ENCODE assay signal across 8 mouse cellular contexts in genomic region chr7:80268897-80269750, GRCm38 (mm10). TPM values are rescaled to one million over a fixed set of nuclear protein-coding genes. Genes with fewer than 3 reads are reported as not detected.
A peak's percentile ranks its signal among the peaks of the same experiment; 100 is the strongest.
DNase-seq lines count a peak whose midpoint lies in the region; ATAC-seq lines count a peak whose summit lies in the region.

Vps33b (plus strand) TSS chr7:80269649.

- DNase-seq in R1 (ENCODE audit: low read depth, low spot score) = peak; percentile 98
- DNase-seq in cerebellum, postnatal 25 days = peak; percentile 98 to 99
- DNase-seq in frontal cortex, postnatal 36 days (ENCODE audit: low spot score in 2 of 2) = peak; percentile 94 to 95
- peak; percentile 90 for DNase-seq in left cerebral cortex, adult 11 months (ENCODE audit: low spot score)
- peak; percentile 97 for DNase-seq in lung, postnatal 4 days
- DNase-seq in retina, postnatal 7 days (ENCODE audit: low read depth, low spot score) = peak; percentile 95
- DNase-seq in urinary bladder, adult 2 months (ENCODE audit: low spot score) = peak; percentile 90

- H3K27me3 ChIP-seq in hindbrain, embryonic 15.5 days = no peaks in the 10 kb centered on the region

- H3K4me2 ChIP-seq in hindbrain, embryonic 15.5 days = peak within 1 kb of the TSS; percentile 79

- H3K36me3 ChIP-seq in hindbrain, embryonic 15.5 days = peaks cover 47% of the 10 kb centered on the region

- no peaks in the 10 kb centered on the region for H3K9me3 ChIP-seq in hindbrain, embryonic 15.5 days

- peaks cover 24% of the 10 kb centered on the region for H3K4me1 ChIP-seq in hindbrain, embryonic 15.5 days (replicated peaks)

- H3K27ac ChIP-seq in hindbrain, embryonic 15.5 days (replicated peaks) = peak within 1 kb of the TSS; percentile 69

- peak; percentile 92 for ATAC-seq in hindbrain, embryonic 15.5 days (ENCODE audit: low FRiP score, low read depth)

- H3K4me3 ChIP-seq in hindbrain, embryonic 15.5 days = peak within 1 kb of the TSS; percentile 69

- WGBS in hindbrain, embryonic 15.5 days = 4% methylated on average over 21 of the region's 21 CpGs

- H3K9ac ChIP-seq in hindbrain, embryonic 15.5 days = peak within 1 kb of the TSS; percentile 87

RNA-seq across cellular contexts. Expression of gene Vps33b, which starts in this region (rescaled TPM):
- polyA plus RNA-seq in hindbrain, embryonic 15.5 days (2015; fragmentation: Nextera tagmentation; extraction: Ambion mirVana) = 23.9 and 32.1 TPM in 2 replicates
- 20.3 and 20.7 TPM in 2 replicates for polyA plus RNA-seq in urinary bladder, adult 2 months (2012; rRNA removed)

Comparison
In these comparisons a context has a peak if more than half of its experiments do, and no peak if none do; other contexts are left out.
1. Peak in every context shown above with its lines: DNase-seq, ATAC-seq, H3K4me3 ChIP-seq and H3K27ac ChIP-seq.